Mouse (Mus musculus) layer of hippocampus, adult 9-10 months (tissue): Measurements from ENCODE around the gene Ubb.
A peak's percentile ranks its signal among the peaks of the same experiment; 100 is the strongest.

Source experiments
- DNase-seq: peaks from one replicate; pipeline ENCODE4 v3.0.0; 2022; ENCODE audit warnings: low spot score

Ubb gene

GRCm38 (mm10) chr11:62551226-62552119, 502 bp downstream of the Ubb start:
- DNase-seq: peak; percentile 77

GRCm38 (mm10) chr11:62553186-62553585, 2.2 kb downstream of the Ubb start:
- DNase-seq: no peak

GRCm38 (mm10) chr11:62553633-62554032, 2.7 kb downstream of the Ubb start:
- no peak for DNase-seq

GRCm38 (mm10) chr11:62554163-62554855, 3.3 kb downstream of the Ubb start:
- no peak for DNase-seq

- no peak for DNase-seq
These were observed 4.1 kb downstream of the Ubb start for GRCm38 (mm10) chr11:62554934-62555517.

- DNase-seq: no peak
These were observed 5.0 kb downstream of the Ubb start for GRCm38 (mm10) chr11:62555896-62556412.

- no peak for DNase-seq
These were observed 6.2 kb downstream of the Ubb start for GRCm38 (mm10) chr11:62557205-62557604.

- DNase-seq: no peak
These were observed 7.2 kb downstream of the Ubb start for GRCm38 (mm10) chr11:62558152-62558551.

- no peak for DNase-seq
These were observed 8.1 kb downstream of the Ubb start for GRCm38 (mm10) chr11:62558961-62559646.

GRCm38 (mm10) chr11:62560463-62561016, 9.6 kb downstream of the Ubb start:
- no peak for DNase-seq

- DNase-seq: no peak
These were observed 12.6 kb downstream of the Ubb start for GRCm38 (mm10) chr11:62563590-62563989.

- DNase-seq: no peak
These were observed 14.8 kb downstream of the Ubb start for GRCm38 (mm10) chr11:62565747-62566146.

GRCm38 (mm10) chr11:62566211-62566610, 15.2 kb downstream of the Ubb start:
- DNase-seq: no peak

GRCm38 (mm10) chr11:62568300-62568699, 17.3 kb downstream of the Ubb start:
- DNase-seq: no peak

GRCm38 (mm10) chr11:62573959-62574702, 23.2 kb downstream of the Ubb start, which contains the start of gene Trpv2:
Gene Trpv2, plus strand, starts transcription at chr11:62574486.
- DNase-seq: no peak

- DNase-seq: no peak
These were observed 23.7 kb downstream of the Ubb start for GRCm38 (mm10) chr11:62574703-62575085.

GRCm38 (mm10) chr11:62575297-62575658, 24.3 kb downstream of the Ubb start:
- DNase-seq: peak; percentile 82

GRCm38 (mm10) chr11:62575659-62576438, 24.9 kb downstream of the Ubb start:
- DNase-seq: no peak

GRCm38 (mm10) chr11:62576530-62577152, 25.7 kb downstream of the Ubb start:
- peak; percentile 25 for DNase-seq

- no peak for DNase-seq
These were observed 32.1 kb downstream of the Ubb start for GRCm38 (mm10) chr11:62583031-62583430.
